Mouse (Mus musculus): ENCODE results near the gene Nlgn1. TPM values are rescaled to one million over a fixed set of nuclear protein-coding genes. Genes with fewer than 3 reads are reported as not detected.
A peak's percentile ranks its signal among the peaks of the same experiment; 100 is the strongest.

Gene Nlgn1
- polyA plus RNA-seq, 1 experiment from 2014 or later: 19.1 TPM

DNA sequence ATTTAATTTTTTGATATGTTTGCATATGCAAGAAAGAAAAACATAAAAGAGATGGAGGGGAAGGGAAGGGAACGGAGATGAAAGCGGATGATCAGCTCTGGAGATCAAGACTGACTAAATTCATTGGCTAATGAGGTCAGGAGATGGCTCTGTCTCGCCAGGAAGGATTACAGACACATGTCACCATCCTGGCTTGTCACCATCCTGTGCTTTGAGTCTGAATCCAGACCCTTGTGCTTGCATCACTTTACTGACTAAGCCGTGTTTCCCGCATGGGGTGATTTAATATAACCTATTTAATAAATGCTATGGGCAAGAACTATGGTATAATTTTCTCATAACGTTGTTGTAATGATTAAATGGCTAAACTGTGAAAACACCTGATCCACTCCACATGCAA lies 202.8 kb downstream of the Nlgn1 start:
- no peaks in the 10 kb centered on the region for H3K9me3 ChIP-seq
- H3K36me3 ChIP-seq: peaks cover 14% of the 10 kb centered on the region
- no peak overlapping the region for H3K4me3 ChIP-seq
- H3K4me2 ChIP-seq: no peak overlapping the region
- peak overlapping the region; percentile 35; the same call in 1 of the 2 replicates for H3K27ac ChIP-seq
- H3K9ac ChIP-seq: no peak overlapping the region
- WGBS: 59% methylated on average over 6 of the region's 6 CpGs
- H3K27me3 ChIP-seq: no peaks in the 10 kb centered on the region
- no peak for ATAC-seq (ENCODE audit: low FRiP score)
- 0 out of 2 replicates have a peak, but pooled peaks cover 3% of the 10 kb centered on the region for H3K4me1 ChIP-seq (replicated peaks)

DNA sequence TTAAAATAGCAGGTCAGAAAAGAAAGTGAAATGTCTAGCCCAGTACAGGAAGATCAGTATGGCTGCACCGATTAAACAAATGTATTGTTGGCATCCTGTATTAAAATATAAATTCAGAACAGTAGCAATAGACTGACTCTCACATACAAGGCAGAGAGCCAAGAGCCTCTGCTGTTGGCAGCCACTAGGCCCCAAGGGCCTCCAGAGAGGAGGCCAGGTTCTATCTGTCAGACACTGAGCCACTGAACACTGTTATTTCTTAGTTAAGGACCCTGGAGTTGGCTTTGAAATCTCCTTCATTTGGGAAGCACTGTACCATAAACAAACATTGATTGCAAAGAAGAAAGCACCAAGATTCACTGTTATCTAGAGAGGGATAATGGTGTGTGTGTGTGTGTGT lies 215.2 kb downstream of the Nlgn1 start:
- H3K36me3 ChIP-seq: peaks cover 3% of the 10 kb centered on the region; the same call in 1 of the 2 replicates
- no peak for ATAC-seq (ENCODE audit: low FRiP score)
- H3K9ac ChIP-seq: no peak overlapping the region
- 0 out of 2 replicates have a peak, but pooled peaks cover 2% of the 10 kb centered on the region for H3K4me1 ChIP-seq (replicated peaks)
- H3K9me3 ChIP-seq: no peaks in the 10 kb centered on the region
- 94% methylated on average over 1 of the region's 1 CpGs for WGBS
- no peaks in the 10 kb centered on the region for H3K27me3 ChIP-seq
- H3K27ac ChIP-seq: no peak overlapping the region
- no peak overlapping the region for H3K4me3 ChIP-seq
- H3K4me2 ChIP-seq: no peak overlapping the region

DNA sequence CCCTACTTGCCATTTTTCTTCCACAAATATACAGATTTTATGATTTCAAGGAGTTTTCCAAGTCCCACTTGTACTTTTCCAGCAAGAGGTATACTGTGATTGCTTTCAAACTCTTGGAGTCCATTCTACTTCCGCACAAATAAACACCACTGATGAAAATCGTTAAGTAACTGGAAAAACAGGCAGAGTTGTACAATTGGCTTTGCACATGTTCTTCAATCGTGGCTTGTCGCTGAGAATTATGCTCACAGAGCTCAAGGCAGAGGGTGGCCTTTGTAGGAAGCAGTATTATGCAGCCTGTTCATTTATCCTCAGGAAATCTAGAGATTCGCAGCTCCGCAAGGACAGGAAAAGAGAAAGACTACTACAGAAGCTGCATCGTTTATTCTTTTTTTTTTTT lies 225.9 kb downstream of the Nlgn1 start:
- Histone ChIP-seq H3K9me3 (no peaks in the 10 kb centered on the region), H3K9ac (no peak overlapping the region), H3K4me3 (no peak overlapping the region), H3K4me1 (replicated peaks) (0 out of 2 replicates have a peak, but pooled peaks cover 5% of the 10 kb centered on the region), H3K27me3 (no peaks in the 10 kb centered on the region), H3K4me2 (no peak overlapping the region), H3K27ac (no peak overlapping the region), H3K36me3 (no peaks in the 10 kb centered on the region)
- 83% methylated on average over 7 of the region's 7 CpGs for WGBS
- ATAC-seq (ENCODE audit: low FRiP score): no peak

DNA sequence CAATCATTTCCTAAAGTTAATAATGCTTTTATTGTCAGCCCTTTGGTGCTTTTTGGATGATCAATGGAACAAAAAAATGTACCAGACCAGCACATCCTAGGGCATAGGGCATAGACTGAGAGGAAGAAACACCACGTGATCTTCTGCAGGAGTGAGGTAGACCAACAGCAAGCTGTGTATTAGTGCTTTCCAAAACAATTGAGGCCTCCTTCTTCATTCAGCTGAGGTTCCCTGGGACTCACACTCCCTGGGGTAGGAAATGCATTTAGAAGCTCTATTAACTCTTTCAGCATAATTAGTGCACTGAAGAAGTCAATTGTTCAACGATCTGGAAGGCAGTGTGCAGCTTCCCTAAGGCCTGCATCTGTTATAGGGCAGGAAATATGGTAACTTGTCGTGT lies 226.7 kb downstream of the Nlgn1 start:
- H3K36me3 ChIP-seq: no peaks in the 10 kb centered on the region
- H3K27me3 ChIP-seq: no peaks in the 10 kb centered on the region
- H3K9ac ChIP-seq: no peak overlapping the region
- H3K4me3 ChIP-seq: no peak overlapping the region
- no peak overlapping the region for H3K4me2 ChIP-seq
- H3K4me1 ChIP-seq (replicated peaks): 0 out of 2 replicates have a peak, but pooled peaks cover 5% of the 10 kb centered on the region
- 23% methylated on average over 3 of the region's 3 CpGs for WGBS
- H3K9me3 ChIP-seq: no peaks in the 10 kb centered on the region
- no peak overlapping the region for H3K27ac ChIP-seq
- ATAC-seq (ENCODE audit: low FRiP score): no peak

DNA sequence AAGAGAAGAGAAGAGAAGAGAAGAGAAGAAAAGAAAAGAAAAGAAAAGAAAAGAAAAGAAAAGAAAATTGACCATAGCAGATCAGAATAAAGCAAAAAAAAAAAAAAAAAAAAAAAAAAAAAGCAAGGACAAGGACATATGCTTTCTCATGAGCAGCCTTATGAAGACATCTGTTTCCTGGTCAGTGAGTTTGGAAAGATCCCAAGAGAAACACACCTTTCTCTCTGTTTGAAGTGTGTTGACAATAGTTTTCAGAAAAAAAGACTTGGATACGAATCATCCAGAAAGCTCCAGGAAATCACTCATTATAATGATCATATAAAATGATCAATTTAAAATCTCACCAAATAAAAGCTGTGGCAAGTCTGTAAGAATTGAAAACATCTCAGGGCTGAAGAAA lies 230.0 kb downstream of the Nlgn1 start:
- H3K27ac ChIP-seq: no peak overlapping the region
- H3K9me3 ChIP-seq: no peaks in the 10 kb centered on the region
- 0 out of 2 replicates have a peak, but pooled peaks cover 5% of the 10 kb centered on the region for H3K4me1 ChIP-seq (replicated peaks)
- H3K9ac ChIP-seq: no peak overlapping the region
- ATAC-seq (ENCODE audit: low FRiP score): no peak
- no peaks in the 10 kb centered on the region for H3K27me3 ChIP-seq
- H3K36me3 ChIP-seq: no peaks in the 10 kb centered on the region
- H3K4me3 ChIP-seq: no peak overlapping the region
- H3K4me2 ChIP-seq: no peak overlapping the region
- WGBS: 83% methylated on average over 1 of the region's 1 CpGs

DNA sequence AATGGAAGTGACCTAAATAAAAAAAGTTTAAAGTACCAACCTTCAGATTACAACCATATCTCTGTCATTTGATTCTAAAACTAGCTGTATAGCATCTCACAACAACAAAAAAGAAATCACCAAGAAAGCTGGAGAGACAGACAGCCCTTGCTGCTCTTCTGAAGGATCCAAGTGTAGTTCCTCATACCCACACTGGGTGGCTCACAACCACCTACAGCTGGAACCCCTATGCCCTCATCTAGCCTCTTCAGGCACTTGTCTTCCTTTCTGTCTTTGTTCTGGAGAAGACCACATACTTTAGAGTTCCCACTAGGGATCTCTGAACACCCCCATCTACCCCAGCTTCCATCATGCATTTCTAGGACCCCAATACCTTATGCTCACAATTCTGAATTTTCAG lies 236.7 kb downstream of the Nlgn1 start:
- Histone ChIP-seq H3K4me1 (replicated peaks) (no peaks in the 10 kb centered on the region), H3K4me3 (no peak overlapping the region), H3K27ac (no peak overlapping the region), H3K27me3 (no peaks in the 10 kb centered on the region), H3K9ac (no peak overlapping the region), H3K4me2 (no peak overlapping the region), H3K9me3 (no peaks in the 10 kb centered on the region), H3K36me3 (no peaks in the 10 kb centered on the region)
- no peak for ATAC-seq (ENCODE audit: low FRiP score)

DNA sequence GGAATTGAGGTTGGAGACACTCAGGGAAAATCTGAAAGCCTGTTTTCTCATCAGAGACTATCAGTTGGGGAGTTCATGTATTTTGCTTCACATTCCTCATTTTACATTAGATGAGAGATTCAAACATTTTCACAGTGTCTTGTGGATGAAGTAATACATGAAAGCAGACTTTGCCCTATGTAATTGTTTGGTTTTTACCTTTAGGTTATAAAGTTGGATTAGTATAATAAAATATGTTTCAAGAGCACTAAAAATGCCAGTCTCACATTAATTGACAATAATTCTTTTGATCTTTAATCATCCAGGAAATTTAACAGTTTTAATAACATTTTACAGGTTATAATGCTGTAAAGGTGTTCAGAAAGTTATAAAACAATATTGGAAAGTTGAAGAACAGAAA lies 262.9 kb downstream of the Nlgn1 start:
- H3K36me3 ChIP-seq: no peaks in the 10 kb centered on the region
- no peaks in the 10 kb centered on the region for H3K27me3 ChIP-seq
- H3K9ac ChIP-seq: no peak overlapping the region
- no peak overlapping the region for H3K4me3 ChIP-seq
- ATAC-seq (ENCODE audit: low FRiP score): no peak
- no peak overlapping the region for H3K4me2 ChIP-seq
- no peaks in the 10 kb centered on the region for H3K4me1 ChIP-seq (replicated peaks)
- no peaks in the 10 kb centered on the region for H3K9me3 ChIP-seq
- H3K27ac ChIP-seq: no peak overlapping the region

DNA sequence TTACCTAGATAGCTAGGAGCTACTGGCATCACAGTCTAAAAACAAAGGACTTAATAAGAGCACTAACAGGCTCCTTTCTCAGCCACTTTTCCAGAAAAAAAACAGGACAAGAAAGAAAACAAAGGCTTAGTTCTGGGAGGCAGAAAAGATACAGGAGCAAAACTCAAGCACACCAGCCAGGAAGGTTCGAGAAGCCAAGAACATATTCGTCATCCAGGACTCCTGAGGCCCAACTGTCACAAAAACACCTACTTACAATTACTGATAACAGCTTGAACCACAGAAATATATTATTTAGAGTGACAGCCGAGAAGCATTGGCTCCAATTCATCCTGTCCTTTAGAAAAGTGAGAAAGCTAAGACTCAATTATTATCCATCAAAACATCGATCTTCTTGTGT lies 281.5 kb downstream of the Nlgn1 start:
- H3K36me3 ChIP-seq: no peaks in the 10 kb centered on the region
- H3K9ac ChIP-seq: no peak overlapping the region
- H3K27me3 ChIP-seq: no peaks in the 10 kb centered on the region
- H3K27ac ChIP-seq: no peak overlapping the region
- H3K9me3 ChIP-seq: no peaks in the 10 kb centered on the region
- WGBS: 63% methylated on average over 4 of the region's 4 CpGs
- no peaks in the 10 kb centered on the region for H3K4me1 ChIP-seq (replicated peaks)
- ATAC-seq (ENCODE audit: low FRiP score): no peak
- no peak overlapping the region for H3K4me2 ChIP-seq
- no peak overlapping the region for H3K4me3 ChIP-seq

DNA sequence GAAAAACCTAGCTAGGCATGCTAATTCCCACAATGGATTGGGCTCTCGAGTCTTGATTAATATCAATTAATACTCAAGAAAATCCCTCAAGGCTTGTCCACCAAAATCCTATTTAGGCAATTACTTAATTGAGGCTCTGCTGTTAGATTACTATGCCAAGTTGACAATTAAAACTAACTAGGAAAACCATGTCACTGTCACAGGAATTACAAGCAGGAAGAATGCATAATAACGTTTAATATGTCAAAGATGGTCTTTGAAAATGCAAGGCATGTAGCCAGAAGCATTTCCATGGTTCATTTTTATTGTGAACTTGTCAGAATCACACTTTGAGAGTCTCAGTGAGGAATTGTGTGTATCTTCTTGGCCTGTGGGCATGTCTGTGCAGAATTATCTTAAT lies 289.3 kb downstream of the Nlgn1 start:
- no peaks in the 10 kb centered on the region for H3K36me3 ChIP-seq
- H3K9ac ChIP-seq: no peak overlapping the region
- WGBS: 65% methylated on average over 2 of the region's 2 CpGs
- ATAC-seq (ENCODE audit: low FRiP score): no peak
- H3K4me3 ChIP-seq: no peak overlapping the region
- H3K27ac ChIP-seq: no peak overlapping the region
- no peak overlapping the region for H3K4me2 ChIP-seq
- no peaks in the 10 kb centered on the region for H3K27me3 ChIP-seq
- H3K4me1 ChIP-seq (replicated peaks): no peaks in the 10 kb centered on the region
- no peaks in the 10 kb centered on the region for H3K9me3 ChIP-seq

DNA sequence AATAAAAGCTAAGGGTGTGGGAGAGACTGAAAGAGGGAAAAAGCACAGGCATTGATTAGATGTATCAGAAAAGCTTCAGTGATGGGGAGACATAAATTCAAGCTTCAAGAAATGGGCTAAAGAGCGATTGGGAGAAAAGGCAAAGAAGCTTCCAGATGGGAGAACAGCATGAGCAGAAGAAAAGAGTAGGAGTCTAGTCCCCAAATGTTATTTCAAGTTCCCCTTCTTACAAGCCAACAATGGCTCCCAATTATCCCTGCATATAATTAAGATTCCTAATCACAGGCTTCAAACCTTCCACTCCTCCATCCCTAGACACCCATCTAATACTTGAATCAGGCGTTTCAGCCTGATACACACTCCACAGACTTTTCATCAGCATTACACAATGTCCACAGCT lies 292.6 kb downstream of the Nlgn1 start:
- Histone ChIP-seq H3K36me3 (no peaks in the 10 kb centered on the region), H3K27me3 (no peaks in the 10 kb centered on the region), H3K4me2 (no peak overlapping the region), H3K4me1 (replicated peaks) (no peaks in the 10 kb centered on the region), H3K4me3 (no peak overlapping the region), H3K27ac (no peak overlapping the region), H3K9me3 (no peaks in the 10 kb centered on the region), H3K9ac (no peak overlapping the region)
- 86% methylated on average over 2 of the region's 2 CpGs for WGBS
- ATAC-seq (ENCODE audit: low FRiP score): no peak

DNA sequence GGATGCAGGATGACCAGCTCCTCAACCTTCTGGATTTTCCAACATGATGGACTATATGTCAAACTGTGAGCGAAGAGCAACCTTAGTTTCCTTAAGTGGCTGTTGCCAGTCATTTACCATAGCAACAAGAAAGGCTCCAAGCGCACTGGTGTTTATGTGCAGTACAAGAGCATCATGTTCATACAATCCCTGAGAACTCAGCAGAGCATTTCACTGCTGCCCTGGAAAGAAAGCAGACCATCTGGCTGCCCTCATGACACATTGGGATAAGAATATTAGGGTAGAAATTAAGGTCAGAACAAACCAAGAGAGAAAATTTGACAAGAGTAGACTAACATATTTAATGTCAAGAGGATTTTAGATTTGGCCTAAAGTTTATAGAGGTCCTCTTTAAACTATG lies 306.2 kb downstream of the Nlgn1 start:
- H3K4me1 ChIP-seq (replicated peaks): no peaks in the 10 kb centered on the region
- 82% methylated on average over 2 of the region's 2 CpGs for WGBS

DNA sequence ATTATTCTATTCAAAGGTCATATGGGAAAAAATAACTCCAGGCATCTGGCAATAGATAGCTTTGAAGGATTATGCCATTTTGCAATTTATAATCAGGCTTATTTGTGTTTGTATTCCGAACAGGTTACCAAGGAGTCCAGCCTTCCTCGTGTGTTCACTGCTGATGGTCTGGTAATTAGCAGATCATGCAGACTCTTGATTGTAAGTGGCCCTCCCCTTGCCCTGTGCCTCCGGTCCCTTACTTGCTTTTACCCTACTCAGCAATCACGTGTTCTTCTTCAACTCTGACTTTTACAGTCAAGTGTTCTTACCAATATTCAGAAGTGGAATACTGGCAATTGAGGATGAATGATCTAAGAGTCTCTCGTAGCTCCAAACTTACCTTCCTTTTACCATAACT lies 309.0 kb downstream of the Nlgn1 start:
- Histone ChIP-seq H3K36me3 (no peaks in the 10 kb centered on the region), H3K27ac (no peak overlapping the region), H3K4me1 (replicated peaks) (no peaks in the 10 kb centered on the region), H3K9me3 (no peaks in the 10 kb centered on the region), H3K27me3 (no peaks in the 10 kb centered on the region), H3K4me2 (no peak overlapping the region), H3K4me3 (no peak overlapping the region), H3K9ac (no peak overlapping the region)
- WGBS: 76% methylated on average over 5 of the region's 5 CpGs
- no peak for ATAC-seq (ENCODE audit: low FRiP score)

More for the DNA sequence above, 306.2 kb downstream of the Nlgn1 start:
- no peak for ATAC-seq (ENCODE audit: low FRiP score)
- H3K27me3 ChIP-seq: no peaks in the 10 kb centered on the region
- H3K4me3 ChIP-seq: no peak overlapping the region
- H3K9ac ChIP-seq: no peak overlapping the region
- no peak overlapping the region for H3K4me2 ChIP-seq
- no peaks in the 10 kb centered on the region for H3K36me3 ChIP-seq
- no peaks in the 10 kb centered on the region for H3K9me3 ChIP-seq
- no peak overlapping the region for H3K27ac ChIP-seq

DNA sequence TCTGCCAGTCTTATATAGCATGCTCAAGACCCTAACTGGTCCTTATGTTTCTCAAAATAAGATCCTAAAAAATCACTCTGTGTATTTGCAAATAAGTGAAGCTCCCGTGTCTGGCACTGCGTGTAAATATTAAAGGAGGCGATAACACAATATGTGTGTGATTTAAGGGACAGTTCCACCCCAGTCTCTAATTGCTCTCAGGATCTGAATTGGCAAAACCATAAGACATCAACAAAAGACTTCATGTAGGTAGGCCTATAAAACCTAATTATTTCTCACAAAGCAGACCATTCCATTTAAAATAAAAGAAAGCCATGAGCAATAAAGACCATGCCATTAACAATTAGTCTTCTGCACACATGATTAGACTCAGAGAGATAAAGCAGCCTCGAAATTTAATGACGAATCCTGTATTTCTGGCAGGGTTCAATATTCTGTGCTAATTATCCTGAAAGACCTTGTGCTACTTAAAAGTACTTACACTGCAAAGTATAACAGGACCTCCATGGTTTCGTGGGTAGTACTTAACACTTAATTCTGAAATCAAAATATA lies 310.6 kb downstream of the Nlgn1 start:
- no peak overlapping the region for H3K9ac ChIP-seq
- H3K27ac ChIP-seq: no peak overlapping the region
- no peak overlapping the region for H3K4me3 ChIP-seq
- no peaks in the 10 kb centered on the region for H3K36me3 ChIP-seq
- H3K4me1 ChIP-seq (replicated peaks): no peaks in the 10 kb centered on the region
- ATAC-seq (ENCODE audit: low FRiP score): no peak
- H3K9me3 ChIP-seq: no peaks in the 10 kb centered on the region
- no peak overlapping the region for H3K4me2 ChIP-seq
- no peaks in the 10 kb centered on the region for H3K27me3 ChIP-seq
- WGBS: 76% methylated on average over 6 of the region's 6 CpGs
